Mouse (Mus musculus) brown adipose tissue, adult 24 weeks (tissue): ENCODE measurements around the gene BC035947. TPM values are rescaled to one million over a fixed set of nuclear protein-coding genes. Genes with fewer than 3 reads are reported as not detected.
"Not testable (repeated sequence)": the region's sequence is repeated elsewhere in the genome, so short reads cannot be mapped to it uniquely, and the experiment has no call there.

Source experiments
- H3K27ac ChIP-seq: fragments of 200-500 bp; replicated peaks from 2 replicates; pipeline ENCODE4 v1.5.1; 2012; ENCODE audit warnings: low read depth, mild to moderate bottlenecking, low read length
- H3K4me1 ChIP-seq: fragments of 200-500 bp; 2 replicates; pipeline ENCODE4 v1.6.1; 2012; ENCODE audit warnings: low read length, mixed read lengths; ENCODE audit not compliant: control insufficient read depth, insufficient read depth, insufficient read length
- H3K4me3 ChIP-seq: fragments of 200-500 bp; 2 replicates; pipeline ENCODE4 v1.5.1; 2012; ENCODE audit warnings: low read depth, mild to moderate bottlenecking, low read length, moderate library complexity; ENCODE audit not compliant: insufficient read depth
- polyA plus RNA-seq: library from polyadenylated mRNA; stranded (reverse); fragments of >200 nt; gene quantifications from 2 replicates; pipeline ENCODE4 v1.2.4, GENCODE M21; 2012; ENCODE audit not compliant: missing spikeins, insufficient read depth, insufficient read length

BC035947 gene
- polyA plus RNA-seq, 1 experiment, result 2.2 TPM

DNA sequence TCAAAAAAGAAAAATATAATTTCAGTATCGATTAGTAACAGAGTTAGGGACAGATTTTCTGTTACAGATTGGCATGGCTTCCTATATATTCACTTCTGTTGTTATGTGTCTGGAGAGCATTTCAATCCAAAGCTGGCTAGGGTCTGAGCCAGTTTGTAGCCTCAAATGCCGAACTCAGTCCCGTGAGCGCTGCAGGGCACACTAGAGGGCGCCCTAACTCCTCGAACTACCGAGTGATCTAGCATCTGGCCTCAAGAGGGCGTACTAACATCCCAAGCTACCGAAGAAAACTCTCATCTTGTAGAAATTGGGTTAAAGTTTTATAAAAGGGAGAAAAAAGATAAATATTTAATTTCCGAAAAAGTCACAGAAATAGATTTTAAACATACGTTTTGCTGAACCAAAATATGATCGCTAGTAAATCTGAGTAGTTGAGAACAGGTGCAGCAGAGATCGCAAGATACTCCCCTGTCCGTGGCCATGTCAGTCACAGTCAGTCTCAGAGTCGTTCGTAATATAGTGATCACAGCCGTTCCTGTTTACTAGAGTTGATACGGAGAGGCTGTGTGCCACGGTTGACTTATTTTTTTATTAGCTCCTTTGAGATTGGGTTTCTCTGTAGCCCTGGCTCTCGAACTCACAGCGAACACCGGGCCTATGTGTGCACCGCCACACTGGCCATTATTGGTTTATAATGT lies 13.4 kb upstream of the BC035947 start:
- H3K4me3 ChIP-seq, result no peak overlapping the region
- no peaks in the 10 kb centered on the region for H3K4me1 ChIP-seq
- H3K27ac ChIP-seq, result no peak overlapping the region

DNA sequence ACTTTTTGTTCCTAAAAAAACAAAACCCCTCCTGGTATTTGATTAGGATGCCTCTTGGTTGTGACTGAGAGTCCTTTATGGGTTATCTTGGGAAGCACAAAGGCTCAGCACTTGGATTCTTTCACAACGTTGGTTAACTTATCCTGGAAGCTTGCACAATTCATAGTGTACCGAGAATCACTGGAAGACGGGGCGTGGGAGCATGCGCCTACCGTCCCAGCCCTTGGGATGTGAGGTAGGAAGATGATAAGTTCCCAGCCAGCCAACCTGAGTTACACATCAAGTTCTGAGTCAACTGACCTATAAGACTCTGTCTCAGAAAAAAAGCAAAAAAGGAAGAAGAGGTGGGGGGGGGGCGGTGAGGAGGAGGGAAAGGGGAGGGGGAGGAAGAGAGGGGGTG lies 6.9 kb upstream of the BC035947 start:
- Histone ChIP-seq H3K27ac (no peak overlapping the region), H3K4me1 (no peaks in the 10 kb centered on the region), H3K4me3 (no peak overlapping the region)

DNA sequence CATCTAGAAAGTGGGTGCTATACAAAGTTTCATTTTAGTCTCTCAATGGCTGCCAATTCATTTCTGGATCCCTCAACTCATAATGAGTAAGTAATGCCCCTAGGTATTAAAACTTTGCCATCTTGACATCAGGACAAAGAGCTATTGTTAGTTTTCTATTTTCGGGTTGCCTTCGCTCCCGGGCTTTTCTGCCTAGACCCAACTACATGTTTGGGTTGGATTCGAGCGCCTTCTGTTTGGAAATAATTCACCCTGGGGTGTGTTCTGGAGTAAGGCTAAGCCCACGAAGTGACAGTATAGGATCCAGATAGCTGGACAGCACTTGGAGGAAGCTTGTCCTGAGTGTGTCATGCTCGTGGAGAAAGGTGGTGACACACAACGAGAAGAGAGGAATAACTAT lies 798 bp upstream of the BC035947 start:
- Histone ChIP-seq H3K27ac (no peak overlapping the region), H3K4me1 (peaks cover 4% of the 10 kb centered on the region; the same call in 1 of the 2 replicates)

DNA sequence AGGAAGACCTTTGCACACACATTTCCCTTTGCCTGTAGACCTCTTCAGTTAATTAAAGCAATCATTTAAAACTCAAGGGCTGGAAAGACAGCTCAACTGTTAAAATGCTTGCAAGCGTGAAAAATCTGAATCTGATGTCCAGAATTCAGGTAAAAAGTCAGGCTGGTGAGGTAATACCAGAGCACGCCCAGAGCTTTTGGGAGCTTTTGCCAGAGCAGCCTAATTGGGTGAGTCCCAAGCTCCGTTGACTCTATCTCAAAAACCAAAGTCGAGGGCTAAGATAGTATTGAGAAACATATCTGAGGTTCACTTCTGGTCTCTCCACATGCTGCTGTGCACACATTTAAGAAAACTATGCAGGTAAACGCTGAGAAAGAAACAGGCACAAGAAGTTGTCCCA lies 1.1 kb downstream of the BC035947 start, which contains the start of gene Mogat1:
TSS of gene Mogat1 (plus strand) at position 130 of the 400 bp plus-strand sequence.
- peak within 1 kb of the TSS; percentile 95 for H3K27ac ChIP-seq
- peak within 1 kb of the TSS; percentile 55 for H3K4me3 ChIP-seq

More for the DNA sequence above, 798 bp upstream of the BC035947 start:
- no peak overlapping the region for H3K4me3 ChIP-seq

DNA sequence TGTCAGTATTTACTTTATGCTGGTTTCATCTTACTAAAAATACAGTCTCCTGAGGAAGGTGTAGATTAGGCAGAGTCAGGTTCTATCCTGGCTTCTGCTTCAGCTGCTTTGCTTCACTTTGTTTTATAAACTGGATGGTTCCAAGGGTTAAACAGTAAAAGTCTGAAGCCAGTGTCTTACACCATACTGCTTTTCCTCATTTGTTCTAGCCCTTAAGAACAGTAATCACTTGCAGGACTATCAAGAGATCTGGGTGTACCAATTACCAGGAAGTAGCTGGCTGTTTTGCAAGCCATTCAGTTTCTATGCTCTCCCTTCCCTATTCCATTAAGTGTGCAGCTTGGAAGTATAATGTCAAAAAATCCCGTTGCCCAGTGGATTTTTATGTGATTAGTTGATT lies 4.8 kb downstream of the BC035947 start:
- Histone ChIP-seq H3K4me3 (no peak overlapping the region), H3K4me1 (peaks cover 4% of the 10 kb centered on the region; the same call in 1 of the 2 replicates), H3K27ac (no peak overlapping the region)

More for the DNA sequence above, 1.1 kb downstream of the BC035947 start, which contains the start of gene Mogat1:
- peaks cover 4% of the 10 kb centered on the region; the same call in 1 of the 2 replicates for H3K4me1 ChIP-seq

DNA sequence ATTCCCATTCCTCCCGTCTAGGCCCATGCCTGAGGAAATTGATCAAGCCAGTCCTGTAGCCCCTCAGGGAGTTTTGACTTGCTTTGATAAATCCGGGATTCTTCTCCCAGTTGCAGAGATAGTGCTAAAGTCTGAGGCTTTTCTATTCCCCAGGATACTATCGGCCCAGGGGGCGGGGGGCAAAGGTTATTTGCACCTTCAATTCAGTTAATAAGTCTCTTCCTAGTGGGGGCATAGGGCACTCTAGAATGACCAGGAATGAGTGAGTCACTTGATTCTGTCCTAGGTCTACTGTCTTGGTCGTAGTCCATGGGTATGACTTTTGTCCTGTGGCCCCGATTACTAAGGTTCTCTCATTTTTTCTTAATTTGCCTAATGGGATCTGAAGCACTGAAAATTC lies 9.4 kb downstream of the BC035947 start:
- Histone ChIP-seq H3K4me3 (no peak overlapping the region), H3K4me1 (no peaks in the 10 kb centered on the region), H3K27ac (no peak overlapping the region)

DNA sequence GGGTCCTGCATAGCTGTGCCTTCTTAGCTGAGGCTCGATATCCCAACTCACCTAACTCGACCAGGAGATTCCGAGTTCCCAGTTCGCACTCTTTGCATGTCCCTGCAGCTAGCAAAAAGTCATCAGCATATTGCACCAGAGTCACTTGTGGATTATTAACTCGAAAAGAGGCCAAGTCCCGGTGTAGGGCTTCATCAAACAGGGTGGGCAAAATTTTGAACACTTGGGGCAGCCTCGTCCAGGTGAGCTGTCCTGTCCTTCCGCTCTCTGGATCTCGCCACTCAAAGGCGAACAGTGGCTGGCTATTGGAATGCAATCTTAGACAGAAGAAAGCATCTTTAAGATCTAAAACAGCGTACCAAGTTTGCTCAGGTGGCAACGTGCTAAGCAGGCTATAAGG lies 10.1 kb downstream of the BC035947 start:
- not testable (repeated sequence) for H3K4me1 ChIP-seq, H3K4me3 ChIP-seq, H3K27ac ChIP-seq

DNA sequence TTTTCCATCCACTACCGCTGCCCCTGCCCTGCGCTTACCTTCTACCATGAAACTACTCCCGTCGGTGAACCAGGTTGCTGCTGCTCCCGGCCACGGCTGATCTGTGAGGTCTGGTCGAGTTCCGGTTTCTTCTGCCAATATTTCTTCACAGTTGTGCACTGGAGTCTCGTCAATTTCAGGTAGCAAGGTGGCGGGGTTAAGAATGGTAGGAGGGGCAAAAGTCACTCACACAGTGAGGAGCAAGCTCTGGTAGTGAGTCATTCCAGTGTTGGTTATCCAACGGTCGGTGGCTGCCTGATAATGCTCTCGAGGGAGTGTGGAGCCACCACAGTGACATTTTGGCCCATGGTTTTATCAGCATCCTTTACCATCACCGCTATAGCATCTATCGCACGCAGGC lies 10.9 kb downstream of the BC035947 start:
- Histone ChIP-seq H3K4me3 (no peak overlapping the region), H3K27ac (no peak overlapping the region), H3K4me1 (no peaks in the 10 kb centered on the region)

DNA sequence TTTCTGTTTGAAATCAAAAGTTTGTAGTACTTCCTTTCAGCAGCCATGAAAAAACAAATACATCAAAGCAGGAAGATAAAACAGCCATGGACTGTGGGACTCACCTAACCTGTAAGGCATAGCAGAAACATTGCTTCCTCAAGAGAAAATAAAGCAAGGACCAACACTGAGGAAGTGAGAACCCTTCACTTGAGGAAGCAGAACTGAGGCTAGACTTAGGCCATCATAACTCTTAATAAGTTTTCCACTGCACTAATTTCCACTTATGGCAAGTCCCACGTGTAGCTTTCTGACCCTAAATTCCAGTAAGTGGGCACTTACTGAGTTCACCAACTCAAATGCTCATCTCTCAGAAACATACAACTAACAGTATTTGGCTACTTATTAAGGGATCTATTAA lies 21.8 kb downstream of the BC035947 start:
- no peak overlapping the region for H3K4me3 ChIP-seq
- peaks cover 3% of the 10 kb centered on the region; the same call in 1 of the 2 replicates for H3K4me1 ChIP-seq
- H3K27ac ChIP-seq, result no peak overlapping the region

DNA sequence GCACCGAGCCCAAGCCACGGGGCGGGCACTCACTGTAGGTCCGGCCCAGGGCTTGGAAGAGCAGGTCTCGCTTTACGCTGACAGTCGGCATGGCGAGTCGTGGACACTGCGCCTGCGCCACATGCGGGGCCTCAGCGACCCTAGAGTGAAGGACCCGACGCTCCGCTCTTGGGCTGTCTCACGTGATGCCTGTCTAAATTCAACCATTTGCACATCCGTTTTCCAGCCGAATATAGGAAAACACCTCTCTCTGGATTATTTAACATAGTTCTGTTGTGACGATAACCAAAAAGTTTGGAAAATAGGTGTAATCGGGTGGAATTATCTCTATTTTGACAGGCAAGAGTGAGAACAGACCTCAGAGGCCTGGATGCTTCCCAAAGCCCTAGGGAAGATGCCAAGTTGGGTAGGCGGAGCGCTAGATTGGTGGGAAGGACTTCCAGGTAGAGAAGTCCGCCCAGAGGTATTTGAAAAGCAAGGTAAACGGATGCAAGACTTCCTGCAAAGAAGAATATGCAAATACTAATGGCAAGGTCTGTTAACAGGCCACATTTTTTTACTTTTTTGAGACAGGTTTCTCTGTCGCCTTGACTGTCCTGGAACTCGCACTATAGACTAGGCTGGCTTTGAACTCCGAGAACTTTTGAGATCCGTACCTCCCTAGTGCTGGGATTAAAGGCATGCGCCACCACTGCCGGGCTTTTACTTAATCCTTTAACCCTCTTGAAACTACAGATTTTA lies 23.0 kb downstream of the BC035947 start, which contains the start of gene Farsb:
TSS of gene Farsb (minus strand) at position 146 of the 741 bp plus-strand sequence.
- peak within 1 kb of the TSS; percentile 83 for H3K27ac ChIP-seq
- peaks cover 3% of the 10 kb centered on the region; the same call in 1 of the 2 replicates for H3K4me1 ChIP-seq
- peak within 1 kb of the TSS; percentile 83 for H3K4me3 ChIP-seq

DNA sequence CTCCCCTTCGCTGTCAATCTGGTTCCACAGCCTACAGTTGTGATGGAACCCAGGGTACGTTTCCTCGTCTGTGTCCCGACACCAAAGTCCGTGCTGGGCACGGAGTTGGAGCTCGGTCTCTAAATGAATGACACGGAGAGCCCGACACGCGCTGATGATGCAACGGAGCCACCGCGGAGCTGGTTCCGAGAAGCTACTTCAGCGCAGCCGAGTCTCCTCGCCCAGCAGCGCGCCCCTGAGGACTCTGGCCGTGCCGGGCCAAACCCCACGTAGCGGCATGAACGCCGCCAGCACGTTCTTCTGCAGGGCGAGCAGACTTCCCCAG lies 23.6 kb downstream of the BC035947 start:
- Histone ChIP-seq H3K4me3 (peak overlapping the region; percentile 83), H3K4me1 (peaks cover 3% of the 10 kb centered on the region; the same call in 1 of the 2 replicates), H3K27ac (peak overlapping the region; percentile 59)

DNA sequence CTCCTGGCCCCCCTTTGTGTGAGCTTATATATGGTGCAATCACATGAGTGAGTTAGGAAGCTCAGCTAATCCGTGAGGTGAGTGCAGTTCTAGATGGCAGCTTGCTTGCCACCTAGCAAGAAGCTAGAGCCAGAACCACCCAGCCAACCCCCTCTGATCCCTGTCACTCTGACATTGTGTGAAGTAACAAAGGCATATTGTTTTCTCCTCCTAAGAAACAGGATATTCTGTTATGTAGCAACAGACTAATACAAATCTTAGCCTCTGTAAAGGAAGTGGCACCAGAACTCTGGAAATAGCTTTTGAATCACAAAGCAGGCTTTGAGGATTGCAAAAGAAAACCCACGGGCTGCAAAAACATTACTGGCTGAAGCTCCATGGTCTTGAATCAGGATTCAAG lies 27.6 kb downstream of the BC035947 start:
- peaks cover 3% of the 10 kb centered on the region; the same call in 1 of the 2 replicates for H3K4me1 ChIP-seq
- no peak overlapping the region; the same call in 1 of the 2 replicates for H3K27ac ChIP-seq

DNA sequence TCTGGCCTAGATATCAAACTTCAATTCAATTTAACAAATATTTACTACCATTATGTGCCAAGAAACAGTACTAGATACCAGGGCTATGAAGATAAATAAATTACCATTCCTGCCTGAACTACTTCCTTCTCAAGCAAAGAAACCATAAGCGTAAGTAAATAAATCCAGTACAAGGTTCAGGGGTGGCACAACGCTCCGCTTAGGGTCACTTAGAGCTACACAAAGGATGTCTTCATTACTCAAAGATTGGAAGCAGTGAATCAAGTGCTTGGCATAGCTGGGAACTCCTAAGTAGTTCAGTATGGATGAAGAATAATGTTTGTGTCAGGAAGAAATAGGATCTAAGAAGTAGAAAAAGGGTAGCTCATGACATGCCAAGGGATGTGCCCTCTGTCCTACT lies 28.5 kb downstream of the BC035947 start:
- Histone ChIP-seq H3K4me3 (no peak overlapping the region), H3K4me1 (peaks cover 3% of the 10 kb centered on the region; the same call in 1 of the 2 replicates), H3K27ac (no peak overlapping the region)

More for the DNA sequence above, 27.6 kb downstream of the BC035947 start:
- no peak overlapping the region for H3K4me3 ChIP-seq

DNA sequence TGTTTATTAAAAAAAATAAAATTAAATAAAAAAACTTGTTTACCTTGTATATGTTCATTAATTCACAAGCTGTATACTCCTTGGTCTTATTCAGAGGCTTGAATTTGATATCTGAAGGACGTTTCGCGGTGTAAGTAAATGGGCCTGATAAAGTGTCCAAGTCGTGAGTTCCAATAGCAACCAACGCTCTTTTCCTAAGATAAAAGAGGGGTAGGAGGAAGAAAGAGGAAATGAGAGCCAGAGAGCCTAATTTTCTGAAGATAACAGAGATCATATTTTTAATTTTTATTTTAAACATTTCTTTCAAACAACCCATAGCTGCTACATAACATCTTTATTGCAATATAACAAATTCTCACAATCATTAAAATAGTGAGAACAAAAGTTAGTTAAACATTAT lies 39.5 kb downstream of the BC035947 start:
- Histone ChIP-seq H3K4me3 (no peak overlapping the region), H3K4me1 (no peaks in the 10 kb centered on the region), H3K27ac (no peak overlapping the region)

DNA sequence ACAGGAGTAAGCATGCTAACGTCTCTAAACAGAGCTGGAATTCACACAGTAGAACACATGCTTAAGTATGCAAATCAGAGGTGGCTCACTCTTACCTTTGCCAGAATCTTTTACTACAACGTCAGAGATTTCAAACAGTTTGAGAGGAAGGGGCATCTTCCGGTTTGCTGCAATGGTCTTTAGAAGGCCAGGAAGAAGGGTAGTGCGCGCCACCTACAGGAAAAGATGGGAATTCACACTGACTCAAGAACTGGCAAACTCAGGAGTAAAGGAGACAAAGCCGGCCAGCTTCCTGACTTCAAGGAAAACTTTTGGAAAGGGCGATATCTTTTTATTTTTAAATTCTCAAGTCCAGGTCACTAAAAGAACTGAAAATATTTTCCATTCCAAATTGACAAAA lies 57.3 kb downstream of the BC035947 start:
- no peak overlapping the region for H3K4me3 ChIP-seq
- H3K27ac ChIP-seq, result no peak overlapping the region
- no peaks in the 10 kb centered on the region for H3K4me1 ChIP-seq
